Mouse (Mus musculus): ENCODE measurements at regions not wholly inside any gene's neighbourhood (a gene's known extent, or its start where the extent isn't known, plus 50 kb on each side); places are given as distances from the start of the nearest gene placed in this dataset.
A peak's percentile ranks its signal among the peaks of the same experiment; 100 is the strongest.

- Histone ChIP-seq H3K9ac (ENCODE audit: low read length) (peak overlapping the region; percentile 22), H3K4me2 (ENCODE audit: low read depth, low read length) (0 out of 2 replicates have a peak overlapping the region, but pooled peaks have one; percentile 20), H3K36me3 (ENCODE audit: control insufficient read depth, insufficient read depth, low read length) (no peaks in the 10 kb centered on the region), H3K9me3 (replicated peaks; ENCODE audit: control insufficient read depth, low read length) (no peaks in the 10 kb centered on the region), H3K27ac (ENCODE audit: low read length) (peak overlapping the region; percentile 97), H3K27me3 (ENCODE audit: control insufficient read depth, insufficient read depth, low read length) (no peaks in the 10 kb centered on the region), H3K4me1 (ENCODE audit: control insufficient read depth, insufficient read depth, low read length) (peaks cover 47% of the 10 kb centered on the region), H3K4me3 (replicated peaks; ENCODE audit: low read length) (no peak overlapping the region)
- WGBS = 20% methylated on average over 20 of the region's 20 CpGs
- ATAC-seq (ENCODE audit: insufficient read depth, low FRiP score) = peak; percentile 42
Observed at GRCm38 (mm10) chr2:167833290-167833953, 98.4 kb upstream of the Ptpn1 start.

DNA sequence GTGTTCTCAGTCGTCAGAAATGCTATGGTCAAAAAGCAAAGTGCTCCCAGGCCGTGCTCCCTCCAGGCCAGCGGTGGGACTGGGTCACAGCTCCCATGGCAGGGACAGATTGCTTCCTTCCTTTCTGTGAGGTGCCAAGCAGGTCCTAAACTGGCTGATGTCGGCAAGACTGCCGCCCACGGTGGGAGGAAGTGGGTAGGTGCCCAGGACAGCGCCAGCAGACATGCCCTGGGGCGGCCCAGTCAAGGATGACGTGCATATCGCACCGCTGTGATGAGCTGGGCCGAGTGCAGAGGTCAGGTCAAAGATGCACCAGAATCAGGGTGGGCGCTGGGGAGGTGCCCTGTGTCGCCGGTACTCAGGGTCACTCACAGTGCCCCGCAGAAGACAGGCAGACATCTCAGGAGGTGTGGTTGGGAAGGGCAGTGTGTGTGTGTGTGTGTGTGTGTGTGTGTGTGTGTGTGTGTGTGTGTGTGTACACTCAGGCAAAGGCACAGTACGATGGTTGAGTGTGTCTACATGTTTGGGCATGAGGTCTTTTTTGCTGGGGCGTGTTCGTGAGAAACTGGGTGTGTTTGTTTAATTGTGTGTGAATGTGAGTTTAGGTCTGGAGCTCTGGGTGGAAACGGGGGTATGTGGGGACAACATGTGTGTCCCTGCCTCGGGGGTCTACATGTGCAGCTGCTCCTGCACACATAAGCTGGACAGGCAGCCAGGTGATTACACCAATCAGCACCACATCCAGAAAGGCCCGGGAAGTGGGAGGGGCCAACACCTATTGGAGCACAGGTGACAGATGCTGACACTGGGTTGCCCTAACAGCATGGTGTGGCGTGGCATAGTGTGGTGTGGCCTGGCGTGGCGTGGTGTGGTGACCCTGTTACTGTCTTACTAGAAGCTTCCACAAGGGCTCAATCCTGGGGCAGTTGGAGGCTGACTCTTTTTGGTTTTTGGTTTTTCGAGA lies 100.5 kb upstream of the Ptpn1 start:
- Histone ChIP-seq H3K9ac (ENCODE audit: low read length) (no peak overlapping the region), H3K27ac (ENCODE audit: low read length) (0 out of 2 replicates have a peak overlapping the region, but pooled peaks have one; percentile 15), H3K36me3 (ENCODE audit: control insufficient read depth, insufficient read depth, low read length) (no peaks in the 10 kb centered on the region), H3K4me2 (ENCODE audit: low read depth, low read length) (no peak overlapping the region), H3K4me1 (ENCODE audit: control insufficient read depth, insufficient read depth, low read length) (peaks cover 28% of the 10 kb centered on the region), H3K9me3 (replicated peaks; ENCODE audit: control insufficient read depth, low read length) (no peaks in the 10 kb centered on the region), H3K27me3 (ENCODE audit: control insufficient read depth, insufficient read depth, low read length) (no peaks in the 10 kb centered on the region), H3K4me3 (replicated peaks; ENCODE audit: low read length) (no peak overlapping the region)
- ATAC-seq (ENCODE audit: insufficient read depth, low FRiP score) = no peak
- 74% methylated on average over 26 of the region's 26 CpGs for WGBS

- Histone ChIP-seq H3K9me3 (replicated peaks; ENCODE audit: control insufficient read depth, low read length) (no peaks in the 10 kb centered on the region), H3K4me3 (replicated peaks; ENCODE audit: low read length) (no peak overlapping the region), H3K27ac (ENCODE audit: low read length) (no peak overlapping the region), H3K36me3 (ENCODE audit: control insufficient read depth, insufficient read depth, low read length) (no peaks in the 10 kb centered on the region), H3K9ac (ENCODE audit: low read length) (no peak overlapping the region), H3K4me2 (ENCODE audit: low read depth, low read length) (no peak overlapping the region), H3K27me3 (ENCODE audit: control insufficient read depth, insufficient read depth, low read length) (no peaks in the 10 kb centered on the region), H3K4me1 (ENCODE audit: control insufficient read depth, insufficient read depth, low read length) (peaks cover 31% of the 10 kb centered on the region)
- ATAC-seq (ENCODE audit: insufficient read depth, low FRiP score) = no peak
- WGBS = 51% methylated on average over 4 of the region's 5 CpGs
Observed at GRCm38 (mm10) chr2:167828258-167828657, 103.6 kb upstream of the Ptpn1 start.

GRCm38 (mm10) chr2:167826922-167827703 lies 104.7 kb upstream of the Ptpn1 start:
- ATAC-seq (ENCODE audit: insufficient read depth, low FRiP score) = no peak
- Histone ChIP-seq H3K4me1 (ENCODE audit: control insufficient read depth, insufficient read depth, low read length) (peaks cover 25% of the 10 kb centered on the region), H3K4me3 (replicated peaks; ENCODE audit: low read length) (no peak overlapping the region), H3K9me3 (replicated peaks; ENCODE audit: control insufficient read depth, low read length) (no peaks in the 10 kb centered on the region), H3K4me2 (ENCODE audit: low read depth, low read length) (no peak overlapping the region), H3K9ac (ENCODE audit: low read length) (no peak overlapping the region), H3K27ac (ENCODE audit: low read length) (no peak overlapping the region), H3K36me3 (ENCODE audit: control insufficient read depth, insufficient read depth, low read length) (no peaks in the 10 kb centered on the region), H3K27me3 (ENCODE audit: control insufficient read depth, insufficient read depth, low read length) (no peaks in the 10 kb centered on the region)
- 56% methylated on average over 12 of the region's 12 CpGs for WGBS

DNA sequence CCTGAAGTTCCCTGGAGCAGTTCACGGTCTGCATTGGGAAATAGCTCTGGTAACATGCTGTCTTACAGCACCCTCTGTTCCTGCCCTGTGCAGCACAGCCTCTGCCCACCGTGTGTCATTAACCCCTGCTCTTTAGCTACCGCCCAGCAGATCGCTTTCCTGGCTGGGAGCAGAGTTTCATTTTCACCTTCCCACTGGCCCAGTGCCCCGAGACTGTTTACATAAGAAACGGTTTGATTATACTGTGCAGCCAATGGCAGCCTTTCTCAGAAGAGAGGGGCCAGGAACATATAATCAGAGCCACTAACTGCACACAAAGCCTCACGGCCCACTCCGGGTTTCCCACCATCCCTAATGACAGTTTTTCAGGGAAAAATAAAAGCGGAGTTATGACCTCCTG lies 108.3 kb upstream of the Ptpn1 start:
- H3K27ac ChIP-seq (ENCODE audit: low read length) = peak overlapping the region; percentile 76
- H3K9ac ChIP-seq (ENCODE audit: low read length) = peak overlapping the region; percentile 13; the same call in 1 of the 2 replicates
- no peaks in the 10 kb centered on the region for H3K9me3 ChIP-seq (replicated peaks; ENCODE audit: control insufficient read depth, low read length)
- no peaks in the 10 kb centered on the region for H3K36me3 ChIP-seq (ENCODE audit: control insufficient read depth, insufficient read depth, low read length)
- H3K4me1 ChIP-seq (ENCODE audit: control insufficient read depth, insufficient read depth, low read length) = peaks cover 40% of the 10 kb centered on the region
- no peak overlapping the region for H3K4me3 ChIP-seq (replicated peaks; ENCODE audit: low read length)
- WGBS = 10% methylated on average over 9 of the region's 9 CpGs
- H3K4me2 ChIP-seq (ENCODE audit: low read depth, low read length) = peak overlapping the region; percentile 18; the same call in 1 of the 2 replicates
- peak; percentile 85 for ATAC-seq (ENCODE audit: insufficient read depth, low FRiP score)
- H3K27me3 ChIP-seq (ENCODE audit: control insufficient read depth, insufficient read depth, low read length) = no peaks in the 10 kb centered on the region

GRCm38 (mm10) chr2:167823044-167823443 lies 108.8 kb upstream of the Ptpn1 start:
- no peak overlapping the region for H3K4me2 ChIP-seq (ENCODE audit: low read depth, low read length)
- H3K4me1 ChIP-seq (ENCODE audit: control insufficient read depth, insufficient read depth, low read length) = peaks cover 44% of the 10 kb centered on the region
- ATAC-seq (ENCODE audit: insufficient read depth, low FRiP score) = no peak
- H3K9me3 ChIP-seq (replicated peaks; ENCODE audit: control insufficient read depth, low read length) = no peaks in the 10 kb centered on the region
- H3K36me3 ChIP-seq (ENCODE audit: control insufficient read depth, insufficient read depth, low read length) = no peaks in the 10 kb centered on the region
- peak overlapping the region; percentile 76 for H3K27ac ChIP-seq (ENCODE audit: low read length)
- H3K9ac ChIP-seq (ENCODE audit: low read length) = no peak overlapping the region
- H3K27me3 ChIP-seq (ENCODE audit: control insufficient read depth, insufficient read depth, low read length) = no peaks in the 10 kb centered on the region
- WGBS = 92% methylated on average over 3 of the region's 3 CpGs
- no peak overlapping the region for H3K4me3 ChIP-seq (replicated peaks; ENCODE audit: low read length)

GRCm38 (mm10) chr2:167821186-167821585 lies 110.7 kb upstream of the Ptpn1 start:
- no peak for ATAC-seq (ENCODE audit: insufficient read depth, low FRiP score)
- WGBS = 77% methylated on average over 6 of the region's 6 CpGs

DNA sequence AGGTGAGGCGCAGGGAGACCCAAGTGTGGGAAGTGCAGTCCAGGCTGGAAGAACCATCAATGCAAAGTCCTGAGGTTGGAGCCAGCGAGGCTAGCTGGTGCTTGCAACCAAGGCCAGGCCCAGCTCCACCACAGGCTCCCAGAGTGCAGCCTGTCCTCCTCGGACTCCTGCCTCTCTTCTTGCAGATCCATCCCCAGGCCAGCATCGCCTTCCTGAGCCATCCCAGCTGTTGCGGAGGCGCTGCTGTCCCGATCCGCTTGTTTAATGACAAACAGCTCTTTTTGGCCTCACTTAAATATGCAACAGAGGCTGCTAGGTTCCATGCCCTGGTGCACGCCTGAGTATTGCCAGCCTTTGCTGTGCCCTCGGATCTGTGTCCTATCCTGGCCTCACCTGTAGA lies 113.1 kb upstream of the Ptpn1 start:
- no peak overlapping the region for H3K4me3 ChIP-seq (replicated peaks; ENCODE audit: low read length)
- no peak overlapping the region for H3K4me2 ChIP-seq (ENCODE audit: low read depth, low read length)

More at GRCm38 (mm10) chr2:167821186-167821585, 110.7 kb upstream of the Ptpn1 start:
- H3K27me3 ChIP-seq (ENCODE audit: control insufficient read depth, insufficient read depth, low read length) = no peaks in the 10 kb centered on the region
- H3K4me1 ChIP-seq (ENCODE audit: control insufficient read depth, insufficient read depth, low read length) = peaks cover 44% of the 10 kb centered on the region
- H3K4me3 ChIP-seq (replicated peaks; ENCODE audit: low read length) = no peak overlapping the region
- no peaks in the 10 kb centered on the region for H3K9me3 ChIP-seq (replicated peaks; ENCODE audit: control insufficient read depth, low read length)
- H3K9ac ChIP-seq (ENCODE audit: low read length) = no peak overlapping the region
- H3K36me3 ChIP-seq (ENCODE audit: control insufficient read depth, insufficient read depth, low read length) = no peaks in the 10 kb centered on the region
- H3K4me2 ChIP-seq (ENCODE audit: low read depth, low read length) = no peak overlapping the region
- peak overlapping the region; percentile 3; the same call in 1 of the 2 replicates for H3K27ac ChIP-seq (ENCODE audit: low read length)

More for the DNA sequence above, 113.1 kb upstream of the Ptpn1 start:
- 61% methylated on average over 10 of the region's 10 CpGs for WGBS
- H3K36me3 ChIP-seq (ENCODE audit: control insufficient read depth, insufficient read depth, low read length) = no peaks in the 10 kb centered on the region
- no peaks in the 10 kb centered on the region for H3K9me3 ChIP-seq (replicated peaks; ENCODE audit: control insufficient read depth, low read length)
- peaks cover 26% of the 10 kb centered on the region for H3K4me1 ChIP-seq (ENCODE audit: control insufficient read depth, insufficient read depth, low read length)
- peak overlapping the region; percentile 75 for H3K27ac ChIP-seq (ENCODE audit: low read length)
- H3K27me3 ChIP-seq (ENCODE audit: control insufficient read depth, insufficient read depth, low read length) = no peaks in the 10 kb centered on the region
- no peak for ATAC-seq (ENCODE audit: insufficient read depth, low FRiP score)
- H3K9ac ChIP-seq (ENCODE audit: low read length) = 0 out of 2 replicates have a peak overlapping the region, but pooled peaks have one; percentile 3
